Mouse (Mus musculus): Measurements from ENCODE around the gene Pqlc2. TPM values are rescaled to one million over a fixed set of nuclear protein-coding genes. Genes with fewer than 3 reads are reported as not detected.

Pqlc2 gene
- polyA plus RNA-seq, 1 experiment from 2014 or later, result 13.3 TPM

DNA sequence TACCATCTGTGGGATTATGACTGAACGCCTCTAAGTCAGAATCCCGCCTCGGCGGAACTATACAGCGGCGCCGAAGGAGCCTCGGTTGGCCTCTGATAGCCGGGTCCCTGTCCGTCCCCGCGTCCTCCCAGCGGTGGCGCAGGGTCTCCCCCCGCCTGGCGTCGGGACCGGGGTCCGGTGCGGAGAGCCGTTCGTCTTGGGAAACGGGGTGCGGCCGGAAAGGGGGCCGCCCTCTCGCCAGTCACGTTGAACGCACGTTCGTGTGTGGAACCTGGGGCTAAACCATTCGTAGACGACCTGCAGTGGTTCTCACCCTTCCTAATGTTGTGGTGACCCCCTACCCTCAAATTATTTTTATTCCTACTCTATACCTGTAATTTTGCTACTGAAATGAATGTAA, 27.6 kb upstream of the Pqlc2 start:
- ATAC-seq (ENCODE audit: low FRiP score, low TSS enrichment), result no peak
- H3K36me3 ChIP-seq (ENCODE audit: control insufficient read depth, insufficient read depth, low read length), result no peaks in the 10 kb centered on the region

DNA sequence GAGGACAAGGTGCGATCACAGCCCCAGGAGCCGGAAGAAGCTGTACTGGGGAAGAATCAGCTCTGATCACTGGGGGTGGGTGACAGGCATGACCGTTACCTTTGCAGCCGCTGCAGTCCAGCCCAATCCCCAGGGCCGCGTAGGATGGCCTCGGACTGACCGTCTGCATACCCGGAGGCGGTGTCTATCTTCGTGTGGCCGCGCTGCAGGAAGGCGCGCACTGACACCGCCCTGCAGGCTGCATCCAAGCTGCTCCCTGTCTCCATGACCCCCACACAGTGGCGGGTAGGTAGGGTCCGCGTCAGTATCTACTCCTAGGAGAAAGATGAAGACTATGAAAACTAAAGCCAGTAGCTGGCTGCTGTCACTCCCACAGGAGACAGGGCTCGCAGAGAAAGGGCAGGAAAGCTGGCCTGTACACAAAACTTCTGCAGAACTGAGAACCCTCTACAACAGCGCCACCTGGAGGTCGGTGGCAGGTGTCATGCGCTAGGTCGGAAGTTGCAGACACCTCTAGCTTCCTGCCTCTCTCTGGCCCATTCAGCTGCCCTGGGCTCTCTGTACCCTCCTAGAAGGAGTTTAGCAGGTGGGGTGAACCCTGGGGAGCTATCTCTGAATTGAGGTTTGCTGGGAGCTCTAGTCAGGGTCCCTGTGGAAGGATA, 26.4 kb upstream of the Pqlc2 start:
- no peaks in the 10 kb centered on the region for H3K9me3 ChIP-seq (ENCODE audit: control insufficient read depth, low read length)
- H3K4me3 ChIP-seq (ENCODE audit: low read length), result peak overlapping the region; percentile 21; the same call in 1 of the 2 replicates
- H3K4me2 ChIP-seq (replicated peaks; ENCODE audit: low read depth, low read length), result peak overlapping the region; percentile 41
- ATAC-seq (ENCODE audit: low FRiP score, low TSS enrichment), result no peak
- H3K9ac ChIP-seq (ENCODE audit: low read depth, low read length), result no peak overlapping the region; the same call in 1 of the 2 replicates
- 33% methylated on average over 24 of the region's 24 CpGs for WGBS
- H3K27me3 ChIP-seq (ENCODE audit: control insufficient read depth, insufficient read depth, low read length), result no peaks in the 10 kb centered on the region; the same call in 1 of the 2 replicates
- no peaks in the 10 kb centered on the region for H3K4me1 ChIP-seq (ENCODE audit: control insufficient read depth, insufficient read depth, low read length)
- H3K27ac ChIP-seq (ENCODE audit: low read depth, low read length), result no peak overlapping the region
- no peaks in the 10 kb centered on the region for H3K36me3 ChIP-seq (ENCODE audit: control insufficient read depth, insufficient read depth, low read length)

More for the DNA sequence above, 27.6 kb upstream of the Pqlc2 start:
- Histone ChIP-seq H3K4me1 (ENCODE audit: control insufficient read depth, insufficient read depth, low read length) (no peaks in the 10 kb centered on the region), H3K27me3 (ENCODE audit: control insufficient read depth, insufficient read depth, low read length) (no peaks in the 10 kb centered on the region; the same call in 1 of the 2 replicates), H3K4me3 (ENCODE audit: low read length) (no peak overlapping the region), H3K27ac (ENCODE audit: low read depth, low read length) (no peak overlapping the region), H3K4me2 (replicated peaks; ENCODE audit: low read depth, low read length) (no peak overlapping the region), H3K9me3 (ENCODE audit: control insufficient read depth, low read length) (no peaks in the 10 kb centered on the region), H3K9ac (ENCODE audit: low read depth, low read length) (no peak overlapping the region)
- WGBS, result 52% methylated on average over 33 of the region's 33 CpGs

DNA sequence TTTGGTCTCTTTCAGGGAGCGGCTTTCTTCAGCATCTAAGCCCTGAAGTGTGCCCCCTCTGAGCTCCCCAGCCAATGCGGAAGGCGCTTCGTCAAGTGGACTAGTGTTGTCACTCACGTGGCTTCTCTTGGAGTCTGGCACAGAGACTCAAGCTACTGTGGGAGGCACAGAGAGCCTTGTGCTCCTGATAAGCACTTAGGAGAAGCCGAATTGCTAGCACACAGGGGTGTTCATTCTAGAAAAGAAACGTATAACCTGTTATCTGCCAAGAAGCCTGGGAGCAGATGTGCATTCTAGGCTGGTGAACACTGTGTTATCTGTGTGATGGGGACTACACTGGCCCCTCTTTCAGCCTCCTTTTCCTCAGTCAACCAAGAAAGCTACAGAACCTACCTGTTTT, 25.0 kb upstream of the Pqlc2 start:
- Histone ChIP-seq H3K27ac (ENCODE audit: low read depth, low read length) (no peak overlapping the region), H3K9me3 (ENCODE audit: control insufficient read depth, low read length) (no peaks in the 10 kb centered on the region), H3K27me3 (ENCODE audit: control insufficient read depth, insufficient read depth, low read length) (no peaks in the 10 kb centered on the region; the same call in 1 of the 2 replicates), H3K9ac (ENCODE audit: low read depth, low read length) (no peak overlapping the region), H3K4me3 (ENCODE audit: low read length) (no peak overlapping the region), H3K4me1 (ENCODE audit: control insufficient read depth, insufficient read depth, low read length) (no peaks in the 10 kb centered on the region), H3K36me3 (ENCODE audit: control insufficient read depth, insufficient read depth, low read length) (no peaks in the 10 kb centered on the region), H3K4me2 (replicated peaks; ENCODE audit: low read depth, low read length) (no peak overlapping the region)
- 72% methylated on average over 7 of the region's 7 CpGs for WGBS
- no peak for ATAC-seq (ENCODE audit: low FRiP score, low TSS enrichment)

DNA sequence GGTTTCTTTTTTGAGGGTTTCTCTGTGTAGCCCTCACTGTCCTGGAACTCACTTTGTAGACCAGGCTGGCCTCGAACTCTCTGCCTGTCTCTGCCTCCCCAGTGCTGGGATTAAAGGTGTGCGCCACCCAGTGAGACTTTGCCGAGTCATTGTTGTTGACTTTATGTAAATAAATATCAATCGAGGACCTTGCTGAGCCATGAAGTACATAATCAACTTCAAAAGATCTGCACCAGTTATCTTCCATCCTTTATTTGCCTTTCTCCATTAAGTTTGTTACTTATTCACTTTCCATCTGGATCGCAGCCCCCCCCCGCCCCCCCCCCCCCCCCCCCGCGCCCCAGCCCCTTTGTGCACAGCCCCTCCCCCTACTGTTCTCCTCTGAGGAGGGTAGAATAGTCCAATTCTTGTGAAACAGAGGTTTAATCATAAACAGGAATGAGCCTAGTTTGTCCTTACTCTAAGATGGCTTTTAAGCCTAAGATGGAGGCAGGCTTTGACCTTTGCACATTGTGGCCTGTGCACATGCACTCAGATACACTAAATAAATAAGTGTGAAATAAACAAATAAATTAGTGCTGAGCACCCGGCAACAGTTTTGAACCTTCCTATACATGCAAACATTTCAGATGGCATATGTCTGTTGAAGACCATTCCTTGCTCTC, 24.3 kb upstream of the Pqlc2 start:
- H3K4me1 ChIP-seq (ENCODE audit: control insufficient read depth, insufficient read depth, low read length), result no peaks in the 10 kb centered on the region
- no peaks in the 10 kb centered on the region for H3K36me3 ChIP-seq (ENCODE audit: control insufficient read depth, insufficient read depth, low read length)
- H3K27ac ChIP-seq (ENCODE audit: low read depth, low read length), result no peak overlapping the region
- H3K27me3 ChIP-seq (ENCODE audit: control insufficient read depth, insufficient read depth, low read length), result no peaks in the 10 kb centered on the region; the same call in 1 of the 2 replicates
- no peak overlapping the region for H3K9ac ChIP-seq (ENCODE audit: low read depth, low read length)
- WGBS, result 71% methylated on average over 7 of the region's 9 CpGs
- ATAC-seq (ENCODE audit: low FRiP score, low TSS enrichment), result no peak
- no peak overlapping the region for H3K4me2 ChIP-seq (replicated peaks; ENCODE audit: low read depth, low read length)
- no peaks in the 10 kb centered on the region for H3K9me3 ChIP-seq (ENCODE audit: control insufficient read depth, low read length)
- H3K4me3 ChIP-seq (ENCODE audit: low read length), result no peak overlapping the region

DNA sequence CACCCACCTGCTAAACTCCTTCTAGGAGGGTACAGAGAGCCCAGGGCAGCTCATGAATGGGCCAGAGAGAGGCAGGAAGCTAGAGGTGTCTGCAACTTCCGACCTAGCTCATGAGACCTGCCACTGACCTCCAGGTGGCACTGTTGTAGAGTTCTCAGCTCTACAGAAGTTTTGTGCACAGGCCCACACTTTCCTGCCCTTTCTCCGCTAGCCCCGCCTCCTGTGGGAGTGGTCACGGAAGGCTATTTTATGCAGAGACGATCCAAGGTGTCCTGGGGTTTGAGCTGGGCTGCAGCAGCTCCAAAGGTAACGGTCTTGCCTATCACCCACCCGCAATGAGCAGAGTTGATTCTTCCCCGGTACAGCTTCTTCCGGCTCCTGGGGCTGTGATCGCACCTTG, 20.1 kb upstream of the Pqlc2 start:
- no peaks in the 10 kb centered on the region for H3K27me3 ChIP-seq (ENCODE audit: control insufficient read depth, insufficient read depth, low read length)
- peak overlapping the region; percentile 3; the same call in 1 of the 2 replicates for H3K4me3 ChIP-seq (ENCODE audit: low read length)
- H3K27ac ChIP-seq (ENCODE audit: low read depth, low read length), result no peak overlapping the region
- ATAC-seq (ENCODE audit: low FRiP score, low TSS enrichment), result peak; percentile 92
- no peaks in the 10 kb centered on the region for H3K9me3 ChIP-seq (ENCODE audit: control insufficient read depth, low read length)
- H3K9ac ChIP-seq (ENCODE audit: low read depth, low read length), result peak overlapping the region; percentile 2; the same call in 1 of the 2 replicates
- H3K4me2 ChIP-seq (replicated peaks; ENCODE audit: low read depth, low read length), result peak overlapping the region; percentile 33; the same call in 1 of the 2 replicates
- WGBS, result 8% methylated on average over 10 of the region's 10 CpGs
- no peaks in the 10 kb centered on the region for H3K36me3 ChIP-seq (ENCODE audit: control insufficient read depth, insufficient read depth, low read length)
- H3K4me1 ChIP-seq (ENCODE audit: control insufficient read depth, insufficient read depth, low read length), result no peaks in the 10 kb centered on the region

DNA sequence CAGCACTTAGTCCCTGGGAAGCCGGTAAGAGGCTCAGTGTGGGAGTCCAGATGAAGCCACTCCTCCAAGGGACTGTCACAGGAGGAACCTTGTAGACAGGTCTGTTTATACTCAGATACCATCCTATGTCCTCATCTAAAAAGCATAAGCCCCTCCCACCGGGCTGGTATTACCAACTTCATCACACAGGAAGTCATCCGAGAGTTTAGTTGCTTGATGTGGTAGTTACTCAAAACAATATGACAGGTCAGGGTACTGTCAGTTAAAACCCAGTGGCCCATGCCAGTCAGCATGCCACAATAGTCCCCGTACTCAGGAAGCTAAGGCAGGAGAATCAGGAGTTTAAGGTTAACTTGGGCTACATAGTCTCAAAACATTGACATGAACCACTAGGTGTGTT, 9.2 kb upstream of the Pqlc2 start:
- no peaks in the 10 kb centered on the region for H3K4me1 ChIP-seq (ENCODE audit: control insufficient read depth, insufficient read depth, low read length)
- H3K36me3 ChIP-seq (ENCODE audit: control insufficient read depth, insufficient read depth, low read length), result peaks cover 40% of the 10 kb centered on the region
- no peak overlapping the region for H3K27ac ChIP-seq (ENCODE audit: low read depth, low read length)
- no peak overlapping the region for H3K4me2 ChIP-seq (replicated peaks; ENCODE audit: low read depth, low read length)
- no peaks in the 10 kb centered on the region for H3K9me3 ChIP-seq (ENCODE audit: control insufficient read depth, low read length)
- H3K27me3 ChIP-seq (ENCODE audit: control insufficient read depth, insufficient read depth, low read length), result no peaks in the 10 kb centered on the region
- 88% methylated on average over 4 of the region's 4 CpGs for WGBS
- ATAC-seq (ENCODE audit: low FRiP score, low TSS enrichment), result no peak
- H3K9ac ChIP-seq (ENCODE audit: low read depth, low read length), result no peak overlapping the region
- H3K4me3 ChIP-seq (ENCODE audit: low read length), result no peak overlapping the region

DNA sequence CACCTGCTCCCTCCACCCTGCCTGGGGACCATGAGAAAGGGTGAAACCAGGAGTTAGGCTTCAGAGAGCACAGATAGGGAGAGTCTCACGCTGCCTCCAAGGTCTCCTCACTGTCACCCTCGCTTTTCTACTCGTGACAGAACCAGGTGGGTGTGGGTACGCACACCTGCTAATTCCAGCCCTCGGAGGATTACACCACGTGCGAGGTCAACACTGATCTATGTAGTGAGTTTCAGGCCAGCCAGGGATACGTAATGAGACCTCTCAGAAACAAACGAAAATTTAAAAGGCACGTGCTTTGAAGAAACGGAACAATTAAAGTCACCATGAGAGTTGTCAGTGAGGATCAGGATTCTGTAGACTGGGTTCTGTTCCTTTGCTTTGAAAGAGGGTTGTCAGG, 7.9 kb upstream of the Pqlc2 start:
- Histone ChIP-seq H3K9me3 (ENCODE audit: control insufficient read depth, low read length) (no peaks in the 10 kb centered on the region), H3K4me1 (ENCODE audit: control insufficient read depth, insufficient read depth, low read length) (no peaks in the 10 kb centered on the region), H3K9ac (ENCODE audit: low read depth, low read length) (no peak overlapping the region), H3K27ac (ENCODE audit: low read depth, low read length) (no peak overlapping the region), H3K4me2 (replicated peaks; ENCODE audit: low read depth, low read length) (no peak overlapping the region), H3K27me3 (ENCODE audit: control insufficient read depth, insufficient read depth, low read length) (no peaks in the 10 kb centered on the region), H3K4me3 (ENCODE audit: low read length) (no peak overlapping the region), H3K36me3 (ENCODE audit: control insufficient read depth, insufficient read depth, low read length) (peaks cover 50% of the 10 kb centered on the region)
- ATAC-seq (ENCODE audit: low FRiP score, low TSS enrichment), result no peak
- 92% methylated on average over 11 of the region's 11 CpGs for WGBS

DNA sequence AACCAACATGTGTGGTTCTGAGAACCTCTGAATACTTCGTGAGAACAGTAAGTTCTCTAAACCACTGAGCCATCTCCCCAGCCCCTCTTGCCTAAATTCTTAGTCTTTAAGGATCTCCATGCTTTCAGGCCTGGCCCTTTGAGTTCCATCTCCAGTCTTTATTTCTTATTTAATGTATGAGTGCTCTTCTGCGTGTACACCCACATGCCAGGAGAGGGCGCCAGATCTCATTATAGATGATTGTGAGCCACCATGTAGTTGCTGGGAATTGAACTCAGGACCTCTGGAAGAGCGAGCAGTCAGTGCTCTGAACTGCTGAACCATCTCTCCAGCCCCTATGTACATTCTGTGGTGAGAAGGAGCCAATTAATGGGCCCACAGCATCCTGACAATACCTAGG, 2.1 kb upstream of the Pqlc2 start:
- Histone ChIP-seq H3K27me3 (ENCODE audit: control insufficient read depth, insufficient read depth, low read length) (no peaks in the 10 kb centered on the region), H3K27ac (ENCODE audit: low read depth, low read length) (no peak overlapping the region), H3K4me3 (ENCODE audit: low read length) (no peak overlapping the region), H3K4me1 (ENCODE audit: control insufficient read depth, insufficient read depth, low read length) (peaks cover 13% of the 10 kb centered on the region), H3K9me3 (ENCODE audit: control insufficient read depth, low read length) (no peaks in the 10 kb centered on the region), H3K9ac (ENCODE audit: low read depth, low read length) (no peak overlapping the region), H3K36me3 (ENCODE audit: control insufficient read depth, insufficient read depth, low read length) (peaks cover 33% of the 10 kb centered on the region), H3K4me2 (replicated peaks; ENCODE audit: low read depth, low read length) (no peak overlapping the region; the same call in 1 of the 2 replicates)
- WGBS, result 69% methylated on average over 4 of the region's 4 CpGs
- no peak for ATAC-seq (ENCODE audit: low FRiP score, low TSS enrichment)

DNA sequence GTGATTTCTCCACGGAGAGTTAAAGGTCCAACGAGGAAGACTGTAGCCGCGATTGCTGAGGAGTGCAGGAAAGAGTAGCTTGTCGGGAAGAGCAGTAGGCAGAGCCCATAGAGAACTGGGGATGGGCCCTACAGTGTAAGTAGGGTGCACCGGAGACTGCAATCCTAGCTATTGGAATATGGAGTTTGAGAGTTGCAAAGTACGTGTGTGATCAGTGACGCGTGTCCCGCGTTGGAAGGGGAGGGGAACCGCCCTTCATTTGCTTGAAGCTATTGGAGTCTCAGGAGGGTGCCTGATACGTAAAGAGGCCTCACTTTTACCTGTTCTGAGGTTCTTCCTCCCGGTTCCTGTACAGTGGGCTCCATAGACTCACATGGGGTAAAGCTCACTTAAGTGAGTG, 1.2 kb upstream of the Pqlc2 start:
- Histone ChIP-seq H3K9me3 (ENCODE audit: control insufficient read depth, low read length) (no peaks in the 10 kb centered on the region), H3K36me3 (ENCODE audit: control insufficient read depth, insufficient read depth, low read length) (peaks cover 25% of the 10 kb centered on the region), H3K4me1 (ENCODE audit: control insufficient read depth, insufficient read depth, low read length) (peaks cover 13% of the 10 kb centered on the region), H3K4me3 (ENCODE audit: low read length) (peak overlapping the region; percentile 83), H3K9ac (ENCODE audit: low read depth, low read length) (peak overlapping the region; percentile 81), H3K27me3 (ENCODE audit: control insufficient read depth, insufficient read depth, low read length) (no peaks in the 10 kb centered on the region), H3K4me2 (replicated peaks; ENCODE audit: low read depth, low read length) (peak overlapping the region; percentile 95), H3K27ac (ENCODE audit: low read depth, low read length) (no peak overlapping the region; the same call in 1 of the 2 replicates)
- ATAC-seq (ENCODE audit: low FRiP score, low TSS enrichment), result no peak
- 14% methylated on average over 14 of the region's 14 CpGs for WGBS
